Mouse (Mus musculus): ENCODE data around the gene Sde2. TPM values are rescaled to one million over a fixed set of nuclear protein-coding genes. Genes with fewer than 3 reads are reported as not detected.
A peak's percentile ranks its signal among the peaks of the same experiment; 100 is the strongest.

Gene Sde2
- polyA plus RNA-seq, 1 experiment from 2014 or later, result 11.8 TPM

- Histone ChIP-seq H3K36me3 (replicated peaks; ENCODE audit: insufficient read depth, low read length) (no peaks in the 10 kb centered on the region), H3K4me2 (ENCODE audit: low read depth, low read length) (no peak overlapping the region), H3K9ac (replicated peaks) (no peak overlapping the region), H3K27ac (ENCODE audit: low read depth) (no peak overlapping the region), H3K4me1 (ENCODE audit: insufficient read depth) (peaks cover 4% of the 10 kb centered on the region; the same call in 1 of the 2 replicates), H3K27me3 (ENCODE audit: insufficient read depth, low read length) (no peaks in the 10 kb centered on the region), H3K9me3 (ENCODE audit: low read length) (no peaks in the 10 kb centered on the region), H3K4me3 (ENCODE audit: low read depth, low read length) (no peak overlapping the region)
- 69% methylated on average over 6 of the region's 6 CpGs for WGBS (ENCODE audit: insufficient replicate concordance)
- ATAC-seq (no peak), DNase-seq (no peak)
- TF ChIP-seq EP300 (IDR thresholded peaks at IDR 0.05; ENCODE audit: low read depth), result no peak
- TF ChIP-seq CTCF (IDR thresholded peaks at IDR 0.05; ENCODE audit: low read depth), result no peak
Measured at GRCm38 (mm10) chr1:180838014-180838413, 12.9 kb upstream of the Sde2 start.

- ATAC-seq, result no peak
Measured at GRCm38 (mm10) chr1:180839201-180839910, 11.6 kb upstream of the Sde2 start.

GRCm38 (mm10) chr1:180841561-180842300 is 9.2 kb upstream of the Sde2 start:
- DNase-seq (no peak), ATAC-seq (no peak)
- WGBS (ENCODE audit: insufficient replicate concordance), result 85% methylated on average over 8 of the region's 8 CpGs

More at GRCm38 (mm10) chr1:180839201-180839910, 11.6 kb upstream of the Sde2 start:
- no peak for TF ChIP-seq EP300 (IDR thresholded peaks at IDR 0.05; ENCODE audit: low read depth)
- no peak for TF ChIP-seq CTCF (IDR thresholded peaks at IDR 0.05; ENCODE audit: low read depth)
- DNase-seq, result no peak
- Histone ChIP-seq H3K9ac (replicated peaks) (no peak overlapping the region), H3K4me3 (ENCODE audit: low read depth, low read length) (no peak overlapping the region), H3K4me2 (ENCODE audit: low read depth, low read length) (no peak overlapping the region), H3K27ac (ENCODE audit: low read depth) (no peak overlapping the region), H3K9me3 (ENCODE audit: low read length) (no peaks in the 10 kb centered on the region), H3K4me1 (ENCODE audit: insufficient read depth) (peaks cover 4% of the 10 kb centered on the region; the same call in 1 of the 2 replicates), H3K27me3 (ENCODE audit: insufficient read depth, low read length) (no peaks in the 10 kb centered on the region), H3K36me3 (replicated peaks; ENCODE audit: insufficient read depth, low read length) (no peaks in the 10 kb centered on the region)
- WGBS (ENCODE audit: insufficient replicate concordance), result 73% methylated on average over 8 of the region's 8 CpGs

GRCm38 (mm10) chr1:180848114-180848510 is 2.8 kb upstream of the Sde2 start:
- H3K9ac ChIP-seq (replicated peaks), result peak overlapping the region; percentile 64
- ATAC-seq (peak; percentile 21), DNase-seq (peak; percentile 69)
- H3K4me2 ChIP-seq (ENCODE audit: low read depth, low read length), result peak overlapping the region; percentile 76
- TF ChIP-seq CTCF (IDR thresholded peaks at IDR 0.05; ENCODE audit: low read depth), result no peak
- TF ChIP-seq EP300 (IDR thresholded peaks at IDR 0.05; ENCODE audit: low read depth), result peak; percentile 34; the same call in 1 of the 2 replicates
- H3K9me3 ChIP-seq (ENCODE audit: low read length), result no peaks in the 10 kb centered on the region
- H3K4me3 ChIP-seq (ENCODE audit: low read depth, low read length), result peak overlapping the region; percentile 48
- H3K4me1 ChIP-seq (ENCODE audit: insufficient read depth), result peaks cover 43% of the 10 kb centered on the region
- H3K27me3 ChIP-seq (ENCODE audit: insufficient read depth, low read length), result no peaks in the 10 kb centered on the region
- no peaks in the 10 kb centered on the region for H3K36me3 ChIP-seq (replicated peaks; ENCODE audit: insufficient read depth, low read length)
- H3K27ac ChIP-seq (ENCODE audit: low read depth), result peak overlapping the region; percentile 95
- WGBS (ENCODE audit: insufficient replicate concordance), result 1% methylated on average over 9 of the region's 9 CpGs

More at GRCm38 (mm10) chr1:180841561-180842300, 9.2 kb upstream of the Sde2 start:
- no peak overlapping the region for H3K4me2 ChIP-seq (ENCODE audit: low read depth, low read length)
- H3K4me3 ChIP-seq (ENCODE audit: low read depth, low read length), result no peak overlapping the region
- TF ChIP-seq CTCF (IDR thresholded peaks at IDR 0.05; ENCODE audit: low read depth) (no peak), EP300 (IDR thresholded peaks at IDR 0.05; ENCODE audit: low read depth) (no peak)
- no peak overlapping the region for H3K9ac ChIP-seq (replicated peaks)
- no peaks in the 10 kb centered on the region for H3K27me3 ChIP-seq (ENCODE audit: insufficient read depth, low read length)
- no peaks in the 10 kb centered on the region for H3K9me3 ChIP-seq (ENCODE audit: low read length)
- no peaks in the 10 kb centered on the region for H3K4me1 ChIP-seq (ENCODE audit: insufficient read depth)
- no peaks in the 10 kb centered on the region for H3K36me3 ChIP-seq (replicated peaks; ENCODE audit: insufficient read depth, low read length)
- H3K27ac ChIP-seq (ENCODE audit: low read depth), result no peak overlapping the region

DNA sequence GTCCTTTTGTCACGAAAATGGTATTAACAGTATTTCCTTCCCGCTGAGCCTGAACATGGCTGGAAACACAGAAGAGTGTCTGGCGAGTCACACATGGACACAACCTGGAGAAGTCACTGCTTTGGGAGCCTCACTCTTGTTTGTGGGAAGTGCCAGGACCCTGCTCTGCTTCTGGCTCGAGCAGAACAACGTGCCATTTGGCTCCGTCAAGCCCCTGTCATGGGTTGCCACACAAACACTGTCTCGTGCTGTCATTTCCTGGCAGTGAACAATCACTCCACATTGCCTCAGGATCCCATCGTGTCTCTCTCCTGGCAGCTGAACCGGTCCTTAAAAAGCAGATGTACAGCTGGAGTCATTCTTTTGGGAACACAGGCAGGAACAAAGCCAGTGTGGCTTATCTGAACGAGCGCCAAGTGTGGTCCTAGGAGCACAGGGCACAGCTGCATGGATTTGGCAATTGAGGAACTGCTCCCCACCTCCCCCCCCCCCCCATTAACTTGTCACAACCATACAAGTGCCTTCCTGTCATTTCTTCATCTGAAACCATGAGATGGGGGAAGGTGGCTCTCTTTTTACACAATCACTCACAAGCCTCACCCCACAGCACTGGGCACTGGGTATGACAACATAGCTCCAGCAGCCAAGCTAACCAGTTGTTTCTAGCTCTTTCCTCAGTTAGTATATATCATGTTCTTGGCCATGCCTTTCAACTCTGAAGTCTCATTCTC is 2.3 kb upstream of the Sde2 start:
- Histone ChIP-seq H3K36me3 (replicated peaks; ENCODE audit: insufficient read depth, low read length) (no peaks in the 10 kb centered on the region), H3K9ac (replicated peaks) (peak overlapping the region; percentile 64), H3K4me2 (ENCODE audit: low read depth, low read length) (peak overlapping the region; percentile 76), H3K4me1 (ENCODE audit: insufficient read depth) (peaks cover 47% of the 10 kb centered on the region), H3K27ac (ENCODE audit: low read depth) (peak overlapping the region; percentile 95), H3K9me3 (ENCODE audit: low read length) (no peaks in the 10 kb centered on the region), H3K4me3 (ENCODE audit: low read depth, low read length) (peak overlapping the region; percentile 48), H3K27me3 (ENCODE audit: insufficient read depth, low read length) (no peaks in the 10 kb centered on the region)
- DNase-seq (peak; percentile 72), ATAC-seq (peak; percentile 5; the same call in 1 of the 2 replicates)
- 9% methylated on average over 11 of the region's 11 CpGs for WGBS (ENCODE audit: insufficient replicate concordance)
- TF ChIP-seq CTCF (IDR thresholded peaks at IDR 0.05; ENCODE audit: low read depth) (no peak), EP300 (IDR thresholded peaks at IDR 0.05; ENCODE audit: low read depth) (no peak; the same call in 1 of the 2 replicates)
